Mouse (Mus musculus) MEL (cell line): Measurements from ENCODE around the gene Dsn1. TPM values are rescaled to one million over a fixed set of nuclear protein-coding genes. Genes with fewer than 3 reads are reported as not detected.
A peak's percentile ranks its signal among the peaks of the same experiment; 100 is the strongest.

ENCODE experiments used
- DNase-seq: peaks from one replicate; pipeline ENCODE4 v3.0.0; 2011; ENCODE audit warnings: low read depth, low spot score
- H3K27ac ChIP-seq: 2 replicates; pipeline ENCODE4 v1.5.1; 2012; ENCODE audit warnings: low read depth, mild to moderate bottlenecking, control low read depth, low read length, moderate library complexity; ENCODE audit not compliant: control insufficient read depth
- H3K27me3 ChIP-seq, 2 experiments: fragments of 150-350 bp in 1 of 2; sonication (generic) in 1 of 2; 2 replicates each; pipeline ENCODE4 v1.6.1; 2012; ENCODE audit warnings: low read length in 2 of 2, mild to moderate bottlenecking in 2 of 2, improper control_type of control experiment in 1 of 2, moderate library complexity in 1 of 2; ENCODE audit not compliant: insufficient read depth in 2 of 2, control insufficient read depth in 1 of 2
- H3K36me3 ChIP-seq, 2 experiments: 2 replicates each; pipeline ENCODE4 v1.6.1; 2012 to 2014; ENCODE audit warnings: low read length in 2 of 2, improper control_type of control experiment in 1 of 2, inconsistent platforms in 1 of 2, mild to moderate bottlenecking in 1 of 2; ENCODE audit not compliant: insufficient read depth in 2 of 2, control insufficient read depth in 1 of 2
- H3K4me1 ChIP-seq, 2 experiments: fragments of 150-350 bp in 1 of 2; sonication (generic) in 1 of 2; 2 replicates each; pipeline ENCODE4 v1.6.1; 2012; ENCODE audit warnings: low read length in 2 of 2, improper control_type of control experiment in 1 of 2, mild to moderate bottlenecking in 1 of 2; ENCODE audit not compliant: insufficient read depth in 2 of 2, control insufficient read depth in 1 of 2
- H3K4me3 ChIP-seq, 2 experiments: fragments of 150-350 bp in 1 of 2; sonication (generic) in 1 of 2; 2 replicates each; pipeline ENCODE4 v1.5.1; 2012; ENCODE audit warnings: low read depth in 2 of 2, low read length in 2 of 2, mild to moderate bottlenecking in 2 of 2, moderate library complexity in 2 of 2, control low read depth in 1 of 2, improper control_type of control experiment in 1 of 2; ENCODE audit not compliant: control insufficient read depth in 1 of 2, insufficient read depth in 1 of 2
- H3K79me2 ChIP-seq: 2 replicates; pipeline ENCODE4 v1.6.1; 2012; ENCODE audit warnings: mild to moderate bottlenecking, low read length, moderate library complexity; ENCODE audit not compliant: control insufficient read depth, poor library complexity, insufficient read depth
- H3K9ac ChIP-seq: 2 replicates; pipeline ENCODE4 v1.6.1; 2012; ENCODE audit warnings: low read depth, mild to moderate bottlenecking, control low read depth, low read length, moderate library complexity; ENCODE audit not compliant: control insufficient read depth, poor library complexity, severe bottlenecking
- H3K9me3 ChIP-seq: fragments of 150-350 bp; sonication (generic); replicated peaks from 2 replicates; pipeline ENCODE4 v1.6.1; 2012; ENCODE audit warnings: mild to moderate bottlenecking, low read length, improper control_type of control experiment, moderate library complexity; ENCODE audit not compliant: insufficient read depth
- BHLHE40 ChIP-seq: IDR thresholded peaks from 2 replicates; pipeline ENCODE4 v1.6.1; 2012; ENCODE audit warnings: low read depth, mild to moderate bottlenecking, inconsistent platforms, low read length, improper control_type of control experiment, borderline replicate concordance
- CHD1 ChIP-seq: IDR thresholded peaks from 2 replicates; pipeline ENCODE4 v1.6.1; 2012; ENCODE audit warnings: low read depth, mild to moderate bottlenecking, inconsistent platforms, low read length, improper control_type of control experiment
- CHD2 ChIP-seq: IDR thresholded peaks from 2 replicates; pipeline ENCODE4 v1.6.1; 2011; ENCODE audit warnings: low read length, improper control_type of control experiment
- E2F4 ChIP-seq: IDR thresholded peaks from 2 replicates; pipeline ENCODE4 v1.6.1; 2011; ENCODE audit warnings: low read depth, low read length, improper control_type of control experiment, borderline replicate concordance
- EP300 ChIP-seq, 2 experiments: IDR thresholded peaks; 2 replicates each; pipeline ENCODE4 v1.6.1; 2011; ENCODE audit warnings: improper control_type of control experiment in 2 of 2, low read length in 2 of 2, low read depth in 1 of 2, mild to moderate bottlenecking in 1 of 2
- GABPA ChIP-seq: IDR thresholded peaks from 2 replicates; pipeline ENCODE4 v1.6.1; 2012; ENCODE audit warnings: low read depth, mild to moderate bottlenecking, inconsistent platforms, low read length, improper control_type of control experiment, moderate library complexity
- HCFC1 ChIP-seq: IDR thresholded peaks from 2 replicates; pipeline ENCODE4 v1.6.1; 2012; ENCODE audit warnings: low read depth, mild to moderate bottlenecking, inconsistent platforms, low read length, improper control_type of control experiment, moderate library complexity
- MAX ChIP-seq: IDR thresholded peaks from 2 replicates; pipeline ENCODE4 v1.6.1; 2011; ENCODE audit warnings: low read length, improper control_type of control experiment
- MAZ ChIP-seq: IDR thresholded peaks from 2 replicates; pipeline ENCODE4 v1.6.1; 2012; ENCODE audit warnings: low read depth, mild to moderate bottlenecking, inconsistent platforms, low read length, improper control_type of control experiment
- MXI1 ChIP-seq: IDR thresholded peaks from 2 replicates; pipeline ENCODE4 v1.6.1; 2011; ENCODE audit warnings: mild to moderate bottlenecking, low read depth, low read length, improper control_type of control experiment
- MYB ChIP-seq: IDR thresholded peaks from 2 replicates; pipeline ENCODE4 v1.6.1; 2011; ENCODE audit warnings: mild to moderate bottlenecking, low read depth, low read length, improper control_type of control experiment
- NELFE ChIP-seq: IDR thresholded peaks from 2 replicates; pipeline ENCODE4 v1.6.1; 2011; ENCODE audit warnings: low read depth, low read length, improper control_type of control experiment
- POLR2A ChIP-seq, 2 experiments: IDR thresholded peaks; 2 replicates each; pipeline ENCODE4 v1.6.1; 2011 to 2012; ENCODE audit warnings: low read length in 2 of 2, mild to moderate bottlenecking in 2 of 2, control low read depth in 1 of 2, improper control_type of control experiment in 1 of 2, low read depth in 1 of 2, moderate library complexity in 1 of 2; ENCODE audit not compliant: control insufficient read depth in 1 of 2, insufficient read depth in 1 of 2, poor library complexity in 1 of 2
- POLR2AphosphoS2 ChIP-seq: IDR thresholded peaks from 2 replicates; pipeline ENCODE4 v1.6.1; 2011; ENCODE audit warnings: low read length, improper control_type of control experiment
- POLR2AphosphoS5 ChIP-seq: IDR thresholded peaks from 2 replicates; pipeline ENCODE4 v1.6.1; 2012; ENCODE audit warnings: low read depth, borderline replicate concordance, mild to moderate bottlenecking, inconsistent platforms, low read length, moderate library complexity, mixed read lengths
- RCOR1 ChIP-seq: IDR thresholded peaks from 2 replicates; pipeline ENCODE4 v1.6.1; 2012; ENCODE audit warnings: low read depth, mild to moderate bottlenecking, inconsistent platforms, low read length, improper control_type of control experiment
- SIN3A ChIP-seq: IDR thresholded peaks from 2 replicates; pipeline ENCODE4 v1.6.1; 2012; ENCODE audit warnings: low read length, improper control_type of control experiment, inconsistent platforms
- TAL1 ChIP-seq: IDR thresholded peaks from 2 replicates; pipeline ENCODE4 v1.6.1; 2012; ENCODE audit warnings: mild to moderate bottlenecking, inconsistent platforms, low read length, moderate library complexity, mixed read lengths
- TBP ChIP-seq: IDR thresholded peaks from 2 replicates; pipeline ENCODE4 v1.8.0; 2011; ENCODE audit warnings: low read depth, low read length, improper control_type of control experiment
- TCF12 ChIP-seq: IDR thresholded peaks from 2 replicates; pipeline ENCODE4 v1.6.1; 2014; ENCODE audit warnings: low read depth, mild to moderate bottlenecking, inconsistent platforms, low read length, improper control_type of control experiment, moderate library complexity
- USF1 ChIP-seq: IDR thresholded peaks from 2 replicates; pipeline ENCODE4 v1.6.1; 2014; ENCODE audit warnings: low read depth, mild to moderate bottlenecking, inconsistent platforms, low read length, improper control_type of control experiment, moderate library complexity
- USF2 ChIP-seq, 2 experiments: IDR thresholded peaks; 2 replicates each; pipeline ENCODE4 v1.6.1; 2011 to 2012; ENCODE audit warnings: improper control_type of control experiment in 2 of 2, low read length in 2 of 2, borderline replicate concordance in 1 of 2, inconsistent platforms in 1 of 2, low read depth in 1 of 2, mild to moderate bottlenecking in 1 of 2; ENCODE audit not compliant: insufficient read depth in 1 of 2
- ZKSCAN1 ChIP-seq: IDR thresholded peaks from 2 replicates; pipeline ENCODE4 v1.6.1; 2012; ENCODE audit warnings: low read depth, mild to moderate bottlenecking, inconsistent platforms, low read length, improper control_type of control experiment, moderate library complexity
- ZMIZ1 ChIP-seq: IDR thresholded peaks from 2 replicates; pipeline ENCODE4 v1.6.1; 2012; ENCODE audit warnings: low read depth, mild to moderate bottlenecking, inconsistent platforms, low read length, improper control_type of control experiment, moderate library complexity
- ZNF384 ChIP-seq: IDR thresholded peaks from 2 replicates; pipeline ENCODE4 v1.6.1; 2012; ENCODE audit warnings: low read depth, mild to moderate bottlenecking, inconsistent platforms, low read length, improper control_type of control experiment
- polyA plus RNA-seq, 2 experiments: library from polyadenylated mRNA; stranded (reverse) in 1 of 2; unstranded in 1 of 2; fragments of >175 nt in 1 of 2; fragments of >200 nt in 1 of 2; gene quantifications; 2 replicates each; pipeline versions ENCODE4 v1.2.1 to v1.2.4; 2012; ENCODE audit warnings: low replicate concordance in 2 of 2, low read depth in 1 of 2; ENCODE audit not compliant: insufficient read length in 2 of 2, insufficient read depth in 1 of 2, missing spikeins in 1 of 2
- total RNA-seq: library from RNA; depleted of rRNA; stranded (reverse); fragments of 300-350 nt; gene quantifications from 2 replicates; pipeline ENCODE4 v1.2.3, GENCODE M21; 2012

The Dsn1 gene
- total and polyA plus RNA-seq, 3 experiments: 29.3 to 33.2 TPM; not detected in 1

DNA sequence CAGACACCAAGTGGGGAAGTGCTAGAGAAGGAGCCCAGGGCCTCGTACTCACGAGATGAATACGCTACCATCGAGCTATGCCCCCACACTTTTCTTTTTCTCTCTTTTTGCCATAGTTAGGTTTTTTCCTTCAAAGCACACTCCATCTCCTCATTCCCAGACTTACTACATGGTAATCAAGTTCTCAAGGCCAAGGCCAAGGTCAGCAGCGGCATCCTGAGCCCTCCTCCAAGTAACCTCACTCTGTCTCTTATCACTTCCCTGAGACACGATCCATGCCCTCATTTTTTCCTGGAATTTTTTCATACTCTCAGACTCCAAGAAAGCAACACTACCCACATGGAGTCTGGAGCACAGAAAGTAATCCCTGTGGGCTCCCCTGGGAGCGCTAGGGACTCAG is 43.1 kb downstream of the Dsn1 start:
- H3K9me3 ChIP-seq: no peaks in the 10 kb centered on the region
- H3K9ac ChIP-seq: no peak overlapping the region
- no peak overlapping the region for H3K4me3 ChIP-seq
- no peaks in the 10 kb centered on the region for H3K27me3 ChIP-seq
- no peaks in the 10 kb centered on the region for H3K4me1 ChIP-seq
- H3K79me2 ChIP-seq: no peaks in the 10 kb centered on the region
- H3K36me3 ChIP-seq: no peaks in the 10 kb centered on the region; a peak in 1 of 4 replicates
- no peak for DNase-seq
- no peak overlapping the region for H3K27ac ChIP-seq
- TF ChIP-seq POLR2A (IDR thresholded peaks at IDR 0.05; ENCODE audit: control insufficient read depth in 1 of 2, insufficient read depth in 1 of 2, low read depth in 1 of 2, low read length in 2 of 2, poor library complexity in 1 of 2): no peak
- TF ChIP-seq HCFC1: no peak
- TF ChIP-seq EP300 (IDR thresholded peaks at IDR 0.05; ENCODE audit: low read depth in 1 of 2, low read length in 2 of 2): no peak
- no peak for TF ChIP-seq SIN3A
- TF ChIP-seq E2F4: no peak
- TF ChIP-seq ZNF384: no peak
- no peak for TF ChIP-seq MXI1
- no peak for TF ChIP-seq CHD2
- no peak for TF ChIP-seq BHLHE40

DNA sequence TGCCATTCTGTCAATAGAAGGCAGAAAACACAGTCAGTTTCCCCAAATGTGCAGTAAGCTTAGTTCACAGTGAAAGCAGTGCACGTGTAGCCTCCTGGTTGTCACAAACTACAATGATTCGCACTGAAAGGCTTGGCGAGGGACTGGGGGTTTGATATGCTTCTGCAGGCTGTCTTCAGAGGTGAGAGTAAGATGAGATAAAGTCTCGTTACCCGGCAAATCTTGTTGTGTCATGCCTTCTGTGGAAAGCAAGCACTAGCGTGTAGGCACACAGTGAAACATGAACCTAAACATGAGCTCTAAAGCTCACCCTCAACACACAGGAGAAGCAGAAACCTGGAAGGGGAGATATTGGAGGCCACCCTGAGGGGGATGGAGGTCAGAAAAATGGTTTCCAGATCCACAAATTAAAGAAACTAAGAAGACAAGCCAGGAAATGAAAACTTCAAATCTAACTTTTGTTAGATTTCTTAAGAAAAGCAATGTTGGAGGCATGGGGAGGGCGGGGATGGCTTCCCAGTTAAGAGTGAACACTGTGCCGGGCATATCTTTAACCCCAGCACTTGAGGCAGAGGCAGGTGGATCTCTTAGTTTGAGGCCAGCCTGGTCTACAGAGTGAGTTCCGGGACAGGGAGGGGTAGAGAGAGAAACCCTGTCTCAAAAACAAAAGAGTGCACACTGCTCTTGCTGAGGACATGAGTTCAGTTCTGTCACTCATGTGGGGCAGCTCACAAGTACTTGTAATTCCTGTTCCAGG is 48.3 kb downstream of the Dsn1 start:
- Histone ChIP-seq H3K36me3 (peaks cover 0 to 12% of the 10 kb centered on the region in 2 experiments; a peak in 3 of 4 replicates), H3K4me3 (no peak overlapping the region), H3K79me2 (no peaks in the 10 kb centered on the region), H3K27me3 (no peaks in the 10 kb centered on the region), H3K9ac (no peak overlapping the region), H3K27ac (no peak overlapping the region), H3K9me3 (no peaks in the 10 kb centered on the region), H3K4me1 (peaks cover 10 to 11% of the 10 kb centered on the region in 2 experiments)
- peak; percentile 11 for DNase-seq
- TF ChIP-seq E2F4: no peak
- TF ChIP-seq CHD1: no peak
- TF ChIP-seq SIN3A: no peak
- TF ChIP-seq MAX: no peak
- no peak for TF ChIP-seq TCF12

DNA sequence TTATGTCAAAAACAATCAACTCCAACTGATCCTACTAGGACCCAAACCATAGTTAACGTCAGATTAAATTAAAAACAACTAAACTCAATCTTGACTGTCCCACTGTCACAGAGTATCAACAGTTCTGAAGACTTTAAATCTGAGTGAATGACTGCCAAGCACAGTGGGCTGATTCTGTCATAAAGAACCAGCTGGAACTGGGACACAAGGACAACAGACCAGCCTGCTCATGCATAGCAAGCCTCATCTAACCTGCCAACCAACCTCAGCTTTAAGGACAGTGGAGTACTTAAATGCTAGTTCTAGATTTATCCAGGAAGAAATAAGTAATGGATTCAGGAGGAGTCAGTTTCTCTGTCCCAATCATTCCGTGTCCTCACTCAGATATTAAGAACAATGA is 49.9 kb downstream of the Dsn1 start:
- H3K36me3 ChIP-seq: peaks cover 0 to 12% of the 10 kb centered on the region in 2 experiments; a peak in 2 of 4 replicates
- no peaks in the 10 kb centered on the region for H3K27me3 ChIP-seq
- no peak overlapping the region for H3K4me3 ChIP-seq
- no peaks in the 10 kb centered on the region for H3K79me2 ChIP-seq
- peaks cover 10 to 11% of the 10 kb centered on the region in 2 experiments for H3K4me1 ChIP-seq
- no peak overlapping the region for H3K27ac ChIP-seq
- no peak overlapping the region for H3K9ac ChIP-seq
- no peaks in the 10 kb centered on the region for H3K9me3 ChIP-seq
- DNase-seq: no peak
- TF ChIP-seq POLR2AphosphoS5 (no peak), POLR2AphosphoS2 (no peak), GABPA (no peak), TBP (no peak), ZMIZ1 (no peak), HCFC1 (no peak), CHD1 (no peak), RCOR1 (no peak), NELFE (no peak), TAL1 (no peak), USF2 (IDR thresholded peaks at IDR 0.05; ENCODE audit: borderline replicate concordance in 1 of 2, insufficient read depth in 1 of 2, low read depth in 1 of 2, low read length in 2 of 2) (no peak), MAZ (no peak), ZNF384 (no peak), MYB (no peak), MXI1 (no peak), EP300 (IDR thresholded peaks at IDR 0.05; ENCODE audit: low read depth in 1 of 2, low read length in 2 of 2) (no peak), ZKSCAN1 (no peak), USF1 (no peak)
